Mouse (Mus musculus): ENCODE results near the gene Ypel3.

GRCm38 (mm10) chr7:126825403-126825802 is 48.6 kb downstream of the Ypel3 start:
- TF ChIP-seq TCF12 (IDR thresholded peaks at IDR 0.05; ENCODE audit: low read depth, low read length), result no peak
- TF ChIP-seq CTCF (conservative IDR thresholded peaks at IDR 0.05 in 1 of 2, IDR thresholded peaks at IDR 0.05 in 1 of 2; ENCODE audit: low read depth in 2 of 2, low read length in 2 of 2), result no peak
- TF ChIP-seq ZC3H11A (IDR thresholded peaks at IDR 0.05; ENCODE audit: low read depth, low read length), result no peak
- TF ChIP-seq POLR2A (IDR thresholded peaks at IDR 0.05; ENCODE audit: low read depth, low read length), result no peak
- no peak for TF ChIP-seq POLR2AphosphoS2 (IDR thresholded peaks at IDR 0.05; ENCODE audit: low read depth, low read length)
- TF ChIP-seq EP300 (IDR thresholded peaks at IDR 0.05; ENCODE audit: low read length), result no peak
- TF ChIP-seq JUND (conservative IDR thresholded peaks at IDR 0.05; ENCODE audit: low read depth, low read length), result no peak

Data from CH12.LX (cell line).